Mouse (Mus musculus) stomach, postnatal 0 days (tissue): Measurements from ENCODE around the gene Tbc1d10a. TPM values are rescaled to one million over a fixed set of nuclear protein-coding genes. Genes with fewer than 3 reads are reported as not detected.

ENCODE experiments used
- ATAC-seq: fragments of 200-750 bp; cut with Nextera tagmentation; 2 replicates; pipeline ENCODE4 v1.8.0; 2017; ENCODE audit not compliant: low FRiP score, low TSS enrichment
- DNase-seq: peaks from one replicate; pipeline ENCODE4 v3.0.0-alpha.2; 2016; ENCODE audit warnings: low spot score
- H3K27ac ChIP-seq: fragments of 300-500 bp; sonication (generic); replicated peaks from 2 replicates; pipeline ENCODE4 v1.5.1; 2014; ENCODE audit warnings: mild to moderate bottlenecking, control low read depth
- H3K27me3 ChIP-seq: fragments of 300-500 bp; sonication (generic); 2 replicates; pipeline ENCODE4 v1.6.1; 2014; ENCODE audit warnings: low read length; ENCODE audit not compliant: control insufficient read depth, insufficient read depth
- H3K36me3 ChIP-seq: fragments of 300-500 bp; sonication (generic); 2 replicates; pipeline ENCODE4 v1.6.1; 2014; ENCODE audit warnings: low read length, mixed read lengths; ENCODE audit not compliant: control insufficient read depth, insufficient read depth
- H3K4me1 ChIP-seq: fragments of 300-500 bp; sonication (generic); replicated peaks from 2 replicates; pipeline ENCODE4 v1.6.1; 2014; ENCODE audit warnings: antibody characterized with exemption; ENCODE audit not compliant: control insufficient read depth, insufficient read depth
- H3K4me2 ChIP-seq: fragments of 300-500 bp; sonication (generic); replicated peaks from 2 replicates; pipeline ENCODE4 v1.6.1; 2014; ENCODE audit warnings: low read depth, mild to moderate bottlenecking, control low read depth, moderate library complexity
- H3K4me3 ChIP-seq: fragments of 300-500 bp; sonication (generic); 2 replicates; pipeline ENCODE4 v1.5.1; 2014; ENCODE audit warnings: low read depth, low read length, control low read depth
- H3K9ac ChIP-seq: fragments of 300-500 bp; sonication (generic); 2 replicates; pipeline ENCODE4 v1.6.1; 2014; ENCODE audit warnings: mild to moderate bottlenecking, low read length, control low read depth, mixed read lengths
- H3K9me3 ChIP-seq: fragments of 300-500 bp; sonication (generic); 2 replicates; pipeline ENCODE4 v1.6.1; 2016; ENCODE audit warnings: low read length; ENCODE audit not compliant: control insufficient read depth
- CTCF ChIP-seq: IDR thresholded peaks from 2 replicates; pipeline ENCODE4 v1.5.1; 2016; ENCODE audit warnings: antibody characterized with exemption, low read depth, mild to moderate bottlenecking, moderate library complexity
- EP300 ChIP-seq: optimal IDR thresholded peaks from 2 replicates; pipeline ENCODE3; 2016; ENCODE audit warnings: antibody characterized with exemption
- WGBS: fragments of 180-500 bp; shearing (Covaris S2); extraction: QIAGEN DNeasy Blood & Tissue Kit; methylation state at CpG from one replicate; pipeline ENCODE4 v1.1.7; 2014; 5-methylcytosine and 5-hydroxymethylcytosine counted together
- polyA plus RNA-seq: library from polyadenylated mRNA; unstranded; fragments of >200 nt; fragmentation: Nextera tagmentation; extraction: Ambion mirVana; gene quantifications from 2 replicates; pipeline ENCODE4 v1.2.1, GENCODE M21; 2015

Tbc1d10a gene
- polyA plus RNA-seq, 1 experiment from 2014 or later: 35.1 TPM

- H3K36me3 ChIP-seq: peaks cover 10% of the 10 kb centered on the region
- DNase-seq: no peak
- no peaks in the 10 kb centered on the region for H3K4me1 ChIP-seq
- no peaks in the 10 kb centered on the region for H3K27me3 ChIP-seq
- WGBS: 63% methylated on average over 6 of the region's 6 CpGs
- ATAC-seq: no peak
- no peak overlapping the region for H3K27ac ChIP-seq
- no peaks in the 10 kb centered on the region for H3K9me3 ChIP-seq
- no peak overlapping the region for H3K4me3 ChIP-seq
- H3K9ac ChIP-seq: no peak overlapping the region
- TF ChIP-seq CTCF (no peak), EP300 (no peak)
- no peak overlapping the region for H3K4me2 ChIP-seq
These were observed 40.2 kb upstream of the Tbc1d10a start for GRCm38 (mm10) chr11:4146381-4146780.

GRCm38 (mm10) chr11:4147098-4147497 is 39.5 kb upstream of the Tbc1d10a start:
- no peaks in the 10 kb centered on the region for H3K27me3 ChIP-seq
- H3K9me3 ChIP-seq: no peaks in the 10 kb centered on the region
- ATAC-seq (no peak), DNase-seq (no peak)
- no peaks in the 10 kb centered on the region for H3K4me1 ChIP-seq
- H3K27ac ChIP-seq: no peak overlapping the region
- peaks cover 10% of the 10 kb centered on the region; the same call in 1 of the 2 replicates for H3K36me3 ChIP-seq
- TF ChIP-seq EP300 (no peak), CTCF (no peak)
- H3K4me2 ChIP-seq: no peak overlapping the region
- H3K4me3 ChIP-seq: no peak overlapping the region
- H3K9ac ChIP-seq: no peak overlapping the region
- 89% methylated on average over 10 of the region's 10 CpGs for WGBS

- ATAC-seq (no peak), DNase-seq (no peak)
- TF ChIP-seq EP300: no peak
- TF ChIP-seq CTCF: no peak
- Histone ChIP-seq H3K27me3 (no peaks in the 10 kb centered on the region), H3K4me3 (no peak overlapping the region), H3K4me2 (no peak overlapping the region), H3K36me3 (peaks cover 5% of the 10 kb centered on the region; the same call in 1 of the 2 replicates), H3K9me3 (no peaks in the 10 kb centered on the region), H3K4me1 (no peaks in the 10 kb centered on the region), H3K27ac (no peak overlapping the region), H3K9ac (no peak overlapping the region)
- WGBS: 82% methylated on average over 5 of the region's 5 CpGs
These were observed 38.5 kb upstream of the Tbc1d10a start for GRCm38 (mm10) chr11:4148120-4148519.

GRCm38 (mm10) chr11:4148536-4149156 is 37.9 kb upstream of the Tbc1d10a start:
- no peak overlapping the region for H3K4me3 ChIP-seq
- no peak overlapping the region for H3K27ac ChIP-seq
- no peaks in the 10 kb centered on the region for H3K4me1 ChIP-seq
- H3K9me3 ChIP-seq: no peaks in the 10 kb centered on the region
- TF ChIP-seq CTCF (no peak), EP300 (no peak)
- no peak for DNase-seq
- H3K9ac ChIP-seq: no peak overlapping the region
- no peak overlapping the region for H3K4me2 ChIP-seq
- H3K36me3 ChIP-seq: no peaks in the 10 kb centered on the region; the same call in 1 of the 2 replicates
- 83% methylated on average over 9 of the region's 9 CpGs for WGBS
- H3K27me3 ChIP-seq: no peaks in the 10 kb centered on the region
- no peak for ATAC-seq

GRCm38 (mm10) chr11:4149886-4150285 is 36.7 kb upstream of the Tbc1d10a start:
- Histone ChIP-seq H3K36me3 (no peaks in the 10 kb centered on the region; the same call in 1 of the 2 replicates), H3K9ac (no peak overlapping the region), H3K4me3 (no peak overlapping the region), H3K4me1 (no peaks in the 10 kb centered on the region), H3K4me2 (no peak overlapping the region), H3K9me3 (no peaks in the 10 kb centered on the region), H3K27me3 (no peaks in the 10 kb centered on the region), H3K27ac (no peak overlapping the region)
- TF ChIP-seq CTCF (no peak), EP300 (no peak)
- no peak for ATAC-seq
- no peak for DNase-seq
- 93% methylated on average over 6 of the region's 6 CpGs for WGBS

- no peak overlapping the region for H3K4me3 ChIP-seq
- 90% methylated on average over 7 of the region's 7 CpGs for WGBS
- TF ChIP-seq CTCF (no peak), EP300 (no peak)
- H3K27ac ChIP-seq: no peak overlapping the region
- no peaks in the 10 kb centered on the region for H3K9me3 ChIP-seq
- DNase-seq (no peak), ATAC-seq (no peak)
- H3K36me3 ChIP-seq: no peaks in the 10 kb centered on the region
- no peak overlapping the region for H3K4me2 ChIP-seq
- H3K4me1 ChIP-seq: no peaks in the 10 kb centered on the region
- H3K27me3 ChIP-seq: no peaks in the 10 kb centered on the region
- no peak overlapping the region for H3K9ac ChIP-seq
These were observed 32.9 kb upstream of the Tbc1d10a start for GRCm38 (mm10) chr11:4153694-4154093.
